Comparison of ENCODE assay signal across 8 mouse cellular contexts in the genomic region with DNA sequence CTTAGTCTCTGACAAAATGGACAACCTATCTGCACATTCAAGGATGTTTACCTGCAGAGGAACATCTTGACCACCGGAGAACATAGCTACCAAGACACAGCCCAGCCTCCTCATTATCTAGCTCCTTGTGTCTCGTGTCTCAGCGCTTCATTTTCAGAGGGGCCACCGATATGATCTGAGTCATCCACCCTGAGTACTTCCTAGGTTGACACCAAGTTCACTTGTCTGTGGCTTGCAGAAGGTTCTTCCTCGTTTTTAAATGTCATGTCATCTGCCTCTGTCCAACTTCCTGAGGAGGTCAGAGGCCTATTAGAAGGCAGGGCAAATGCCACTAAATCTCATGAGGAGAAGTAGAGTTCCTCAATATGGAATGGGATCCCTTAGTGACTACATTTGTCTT. TPM values are rescaled to one million over a fixed set of nuclear protein-coding genes. Genes with fewer than 3 reads are reported as not detected.
DNase-seq lines count a peak whose midpoint lies in the region; ATAC-seq and TF ChIP-seq lines count a peak whose summit lies in the region.
"Had no signal": no experiment of that assay in that cellular context is flagged by ENCODE, and none has a peak within 500 bp of the region (broad histone marks: within the 10 kb centered on the region; RNA-seq: fewer than 3 reads in every experiment).

No protein-coding gene starts in this region.

- H3K27me3 ChIP-seq in intestine, embryonic 14.5 days (replicated peaks; ENCODE audit: control insufficient read depth, insufficient read depth, low read length), result peaks cover 24% of the 10 kb centered on the region
- H3K27me3 ChIP-seq in intestine, embryonic 16.5 days (replicated peaks; ENCODE audit: control insufficient read depth, insufficient read depth, low read length), result peaks cover 11% of the 10 kb centered on the region
- H3K27me3 ChIP-seq in G1E (ENCODE audit: insufficient read depth, low read length), result peaks cover 60% of the 10 kb centered on the region
- H3K27me3 ChIP-seq in liver, postnatal 0 days (ENCODE audit: insufficient read depth, low read length), result peaks cover 20% of the 10 kb centered on the region
- peaks cover 12% of the 10 kb centered on the region; the same call in 1 of the 2 replicates for H3K27me3 ChIP-seq in thymus, adult 2 months (ENCODE audit: control insufficient read depth, insufficient read depth, low read length)

- no peak overlapping the region for H3K4me3 ChIP-seq in intestine, embryonic 14.5 days (ENCODE audit: low read depth, low read length)
- H3K4me3 ChIP-seq in intestine, embryonic 16.5 days (ENCODE audit: low read length), result no peak overlapping the region
- no peak overlapping the region for H3K4me3 ChIP-seq in G1E (ENCODE audit: low read depth, low read length)
- H3K4me3 ChIP-seq in bone marrow macrophage, adult 2 months (ENCODE audit: insufficient read depth, low read length), result peak overlapping the region; percentile 7; the same call in 1 of the 2 replicates
- no peak overlapping the region for H3K4me3 ChIP-seq in liver, postnatal 0 days (ENCODE audit: low read depth, low read length)
- no peak overlapping the region for H3K4me3 ChIP-seq in thymus, adult 2 months (ENCODE audit: control insufficient read depth, insufficient read depth, low read length)

- TF ChIP-seq CTCF in G1E (IDR thresholded peaks at IDR 0.05; ENCODE audit: low read depth, low read length), result no peak
- no peak for TF ChIP-seq CTCF in bone marrow macrophage, adult 2 months (IDR thresholded peaks at IDR 0.05; ENCODE audit: low read depth, low read length)
- TF ChIP-seq CTCF in liver, postnatal 0 days (IDR thresholded peaks at IDR 0.05; ENCODE audit: low read depth), result no peak
- no peak for TF ChIP-seq CTCF in thymus, adult 2 months (IDR thresholded peaks at IDR 0.05; ENCODE audit: borderline replicate concordance, control insufficient read depth, extremely low read depth, insufficient read depth, low read length, poor library complexity)

- ATAC-seq in intestine, embryonic 14.5 days (replicated peaks; ENCODE audit: low FRiP score, low TSS enrichment, low read depth), result no peak
- ATAC-seq in intestine, embryonic 16.5 days, result no peak
- 0 out of 2 replicates have a peak, but pooled peaks have one; percentile 17 for ATAC-seq in G1E (ENCODE audit: extremely low read depth, insufficient number of reproducible peaks, low FRiP score, poor library complexity, severe bottlenecking)
- ATAC-seq in liver, postnatal 0 days, result no peak

- no peak overlapping the region; the same call in 1 of the 2 replicates for H3K9ac ChIP-seq in intestine, embryonic 14.5 days (ENCODE audit: low read length)
- no peak overlapping the region for H3K9ac ChIP-seq in intestine, embryonic 16.5 days (ENCODE audit: low read depth, low read length)
- no peak overlapping the region for H3K9ac ChIP-seq in liver, postnatal 0 days (replicated peaks)

- WGBS in intestine, embryonic 14.5 days, result 80% methylated on average over 5 of the region's 5 CpGs
- 72% methylated on average over 5 of the region's 5 CpGs for WGBS in intestine, embryonic 16.5 days
- 31% methylated on average over 5 of the region's 5 CpGs for WGBS in liver, postnatal 0 days (ENCODE audit: insufficient replicate concordance)
- WGBS in thymus, adult 2 months, result 27% methylated on average over 5 of the region's 5 CpGs

- peaks cover 10% of the 10 kb centered on the region for H3K4me1 ChIP-seq in intestine, embryonic 14.5 days (replicated peaks; ENCODE audit: control insufficient read depth, insufficient read depth, low read length)
- peaks cover 17% of the 10 kb centered on the region for H3K4me1 ChIP-seq in intestine, embryonic 16.5 days (ENCODE audit: control insufficient read depth, insufficient read depth, low read length)
- peaks cover 32% of the 10 kb centered on the region for H3K4me1 ChIP-seq in G1E (ENCODE audit: insufficient read depth, low read depth, low read length)
- peaks cover 63% of the 10 kb centered on the region for H3K4me1 ChIP-seq in bone marrow macrophage, adult 2 months (ENCODE audit: control insufficient read depth, insufficient read depth, low read length)
- peaks cover 26% of the 10 kb centered on the region for H3K4me1 ChIP-seq in liver, postnatal 0 days (ENCODE audit: insufficient read depth)
- H3K4me1 ChIP-seq in thymus, adult 2 months (replicated peaks; ENCODE audit: control insufficient read depth, insufficient read depth, low read length), result peaks cover 13% of the 10 kb centered on the region

- no peak for TF ChIP-seq POLR2A in bone marrow macrophage, adult 2 months (IDR thresholded peaks at IDR 0.05; ENCODE audit: borderline replicate concordance, low read depth, low read length)
- no peak for TF ChIP-seq POLR2A in thymus, adult 2 months (IDR thresholded peaks at IDR 0.05; ENCODE audit: control insufficient read depth, extremely low read depth, insufficient read depth, low read length, poor library complexity)

- H3K27ac ChIP-seq in intestine, embryonic 14.5 days (ENCODE audit: low read depth), result 0 out of 2 replicates have a peak overlapping the region, but pooled peaks have one; percentile 72
- no peak overlapping the region; the same call in 1 of the 2 replicates for H3K27ac ChIP-seq in intestine, embryonic 16.5 days (ENCODE audit: low read length)
- peak overlapping the region; percentile 98 for H3K27ac ChIP-seq in bone marrow macrophage, adult 2 months (ENCODE audit: insufficient read depth, low read depth, low read length)
- H3K27ac ChIP-seq in liver, postnatal 0 days (ENCODE audit: low read depth), result peak overlapping the region; percentile 92
- H3K27ac ChIP-seq in thymus, adult 2 months (ENCODE audit: control insufficient read depth, insufficient read depth, low read length), result no peak overlapping the region

- no peak for DNase-seq in intestine, embryonic 14.5 days (ENCODE audit: low spot score)
- no peak for DNase-seq in G1E (ENCODE audit: low spot score)
- DNase-seq in liver, postnatal 0 days, result no peak
- no peak for DNase-seq in thymus, adult 2 months
- no peak for DNase-seq in urinary bladder, adult 2 months (ENCODE audit: low spot score)
- DNase-seq: retina, postnatal 1 day had no signal

- no peaks in the 10 kb centered on the region for H3K9me3 ChIP-seq in intestine, embryonic 14.5 days (ENCODE audit: control insufficient read depth, low read length)
- H3K9me3 ChIP-seq in intestine, embryonic 16.5 days (ENCODE audit: control insufficient read depth, low read length), result no peaks in the 10 kb centered on the region
- H3K9me3 ChIP-seq in G1E (replicated peaks), result peaks cover 4% of the 10 kb centered on the region
- H3K9me3 ChIP-seq in liver, postnatal 0 days (ENCODE audit: low read length), result no peaks in the 10 kb centered on the region

- TF ChIP-seq EP300 in liver, postnatal 0 days (IDR thresholded peaks at IDR 0.05; ENCODE audit: low read depth), result no peak

- no peak overlapping the region for H3K4me2 ChIP-seq in intestine, embryonic 14.5 days (ENCODE audit: low read length)
- H3K4me2 ChIP-seq in intestine, embryonic 16.5 days (ENCODE audit: low read depth, low read length), result no peak overlapping the region
- peak overlapping the region; percentile 100 for H3K4me2 ChIP-seq in liver, postnatal 0 days (ENCODE audit: low read depth, low read length)

- H3K36me3 ChIP-seq in intestine, embryonic 14.5 days (ENCODE audit: control insufficient read depth, insufficient read depth, low read length), result no peaks in the 10 kb centered on the region
- H3K36me3 ChIP-seq in intestine, embryonic 16.5 days (ENCODE audit: control insufficient read depth, insufficient read depth, low read length), result no peaks in the 10 kb centered on the region
- peaks cover 3% of the 10 kb centered on the region for H3K36me3 ChIP-seq in G1E (replicated peaks)
- no peaks in the 10 kb centered on the region for H3K36me3 ChIP-seq in liver, postnatal 0 days (replicated peaks; ENCODE audit: insufficient read depth, low read length)
- no peaks in the 10 kb centered on the region for H3K36me3 ChIP-seq in thymus, adult 2 months (ENCODE audit: control insufficient read depth, insufficient read depth, low read length)

RNA-seq across cellular contexts. Expression of a gene that starts 1.4 kb away (rescaled TPM):
- 4.7 and 6.3 TPM in 2 replicates for polyA plus RNA-seq in intestine, embryonic 14.5 days (2014; fragmentation: Nextera tagmentation; extraction: Ambion mirVana)
- polyA plus RNA-seq in intestine, embryonic 16.5 days (2015; fragmentation: Nextera tagmentation; extraction: Ambion mirVana), result 4.6 and 5.1 TPM in 2 replicates
- total RNA-seq in G1E (2014; fragmentation: Nextera tagmentation) (not detected in 2 replicates), G1E (2017) (2.3 and 4.4 TPM in 2 replicates)
- polyA plus RNA-seq in G1E (2012), result 0.05 and 0.07 TPM in 2 replicates
- 40.4 and 43.2 TPM in 2 replicates for polyA plus RNA-seq in bone marrow macrophage, adult 2 months (2012; ENCODE audit: insufficient read depth, insufficient read length, missing spikeins)
- polyA plus RNA-seq in liver, postnatal 0 days (2015; fragmentation: Nextera tagmentation; extraction: Ambion mirVana), result 4.9 and 5.1 TPM in 2 replicates
- 4.9 and 8.6 TPM in 2 replicates for polyA plus RNA-seq in thymus, adult 2 months (2012; rRNA removed)
- 5.3 and 8.4 TPM in 2 replicates for polyA plus RNA-seq in urinary bladder, adult 2 months (2012; rRNA removed)

RNA-seq across cellular contexts. Expression of a gene that starts 11.3 kb away (rescaled TPM):
- 28.8 and 30.6 TPM in 2 replicates for polyA plus RNA-seq in intestine, embryonic 14.5 days (2014; fragmentation: Nextera tagmentation; extraction: Ambion mirVana)
- polyA plus RNA-seq in intestine, embryonic 16.5 days (2015; fragmentation: Nextera tagmentation; extraction: Ambion mirVana), result 40.5 and 44.7 TPM in 2 replicates
- total RNA-seq in G1E (2014; fragmentation: Nextera tagmentation), result 11.0 and 18.3 TPM in 2 replicates
- 23.3 and 25.2 TPM in 2 replicates for total RNA-seq in G1E (2017)
- polyA plus RNA-seq in G1E (2012), result 23.7 and 24.9 TPM in 2 replicates
- polyA plus RNA-seq in bone marrow macrophage, adult 2 months (2012; ENCODE audit: insufficient read depth, insufficient read length, missing spikeins), result 33.5 and 36.9 TPM in 2 replicates
- 9.9 and 10.8 TPM in 2 replicates for polyA plus RNA-seq in liver, postnatal 0 days (2015; fragmentation: Nextera tagmentation; extraction: Ambion mirVana)
- 93.4 and 94.2 TPM in 2 replicates for polyA plus RNA-seq in thymus, adult 2 months (2012; rRNA removed)
- 35.9 and 38.7 TPM in 2 replicates for polyA plus RNA-seq in urinary bladder, adult 2 months (2012; rRNA removed)

Comparison
In these comparisons a context has a peak if more than half of its experiments do, and no peak if none do; other contexts are left out.
1. H3K27ac ChIP-seq: peak in intestine, embryonic 14.5 days (single experiment), bone marrow macrophage, adult 2 months (single experiment) and liver, postnatal 0 days (single experiment); none in intestine, embryonic 16.5 days (single experiment) and thymus, adult 2 months (single experiment).